Mouse (Mus musculus) bone marrow, adult 2 months (tissue): ENCODE results near the gene Rassf6.

Source experiments
- CTCF ChIP-seq: fragments of 200-500 bp; IDR thresholded peaks from 2 replicates; pipeline ENCODE4 v1.5.1; 2011; ENCODE audit warnings: low read length, control low read depth; ENCODE audit not compliant: control insufficient read depth, insufficient read depth
- POLR2A ChIP-seq: fragments of 200-500 bp; IDR thresholded peaks from 2 replicates; pipeline ENCODE4 v1.6.1; 2011; ENCODE audit warnings: low read depth, mild to moderate bottlenecking, control low read depth, low read length, borderline replicate concordance; ENCODE audit not compliant: control insufficient read depth

DNA sequence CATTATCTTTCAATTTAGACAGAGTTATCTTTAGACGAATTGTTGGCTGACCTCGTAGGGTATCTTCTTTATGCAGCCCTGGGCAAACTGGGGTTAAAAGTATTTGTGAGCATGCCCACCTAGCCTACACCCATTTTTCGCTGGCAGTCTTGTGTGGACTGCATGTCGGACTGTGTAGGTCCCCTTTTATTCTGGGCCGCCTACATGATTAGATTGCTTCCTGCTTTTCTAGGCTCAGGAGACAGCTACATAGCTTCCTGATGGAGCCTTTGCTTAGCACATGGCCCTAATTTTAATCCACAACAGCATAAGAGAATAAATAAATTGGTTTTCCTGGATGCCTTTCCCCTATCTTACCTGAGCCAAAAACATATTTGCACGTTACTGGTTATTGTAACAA is 44.3 kb downstream of the Rassf6 start:
- no peak for TF ChIP-seq CTCF
- no peak for TF ChIP-seq POLR2A
